25 mouse cellular contexts compared by ENCODE assay signal in the genomic region with DNA sequence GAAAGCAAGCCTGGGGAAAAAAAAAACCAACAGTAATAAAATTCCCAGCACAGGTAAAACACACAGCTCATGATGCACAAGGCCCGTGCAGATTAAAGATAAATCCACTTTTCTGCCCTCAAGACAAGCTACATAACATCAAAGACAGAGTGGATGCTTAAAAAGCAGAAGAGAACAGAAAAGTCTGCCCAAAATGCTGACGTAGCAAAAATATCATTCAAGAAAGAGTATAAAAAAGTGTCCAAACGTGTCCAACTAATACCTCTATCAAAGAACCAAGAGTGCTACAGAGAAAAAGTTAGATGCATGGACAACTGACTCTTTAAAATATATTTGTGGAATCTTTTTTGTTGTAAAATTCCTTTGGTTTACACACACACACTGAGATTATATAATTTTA.
"Had no signal": no experiment of that assay in that cellular context is flagged by ENCODE, and none has a peak within 500 bp of the region (broad histone marks: within the 10 kb centered on the region; RNA-seq: fewer than 3 reads in every experiment).

No protein-coding gene starts in this region.

- ATAC-seq: forebrain, embryonic 13.5 days; forebrain, embryonic 14.5 days; forebrain, embryonic 15.5 days; forebrain, embryonic 16.5 days; forebrain, postnatal 0 days had no signal

- H3K9me3 ChIP-seq: embryonic facial prominence, embryonic 10.5 days; embryonic facial prominence, embryonic 12.5 days; embryonic facial prominence, embryonic 13.5 days; embryonic facial prominence, embryonic 15.5 days; forebrain, embryonic 10.5 days; forebrain, embryonic 12.5 days; forebrain, embryonic 13.5 days; forebrain, embryonic 15.5 days had no signal

- H3K4me2 ChIP-seq: embryonic facial prominence, embryonic 12.5 days; embryonic facial prominence, embryonic 13.5 days; embryonic facial prominence, embryonic 15.5 days; forebrain, embryonic 12.5 days; forebrain, embryonic 13.5 days; forebrain, embryonic 15.5 days had no signal

- H3K4me3 ChIP-seq: embryonic facial prominence, embryonic 10.5 days; embryonic facial prominence, embryonic 12.5 days; embryonic facial prominence, embryonic 13.5 days; embryonic facial prominence, embryonic 15.5 days; erythroblast, embryonic 14.5 days; forebrain, embryonic 10.5 days; forebrain, embryonic 12.5 days; forebrain, embryonic 13.5 days; forebrain, embryonic 15.5 days; gastrocnemius, adult 2 months; heart, adult 2 months had no signal

- H3K27ac ChIP-seq: embryonic facial prominence, embryonic 10.5 days; embryonic facial prominence, embryonic 12.5 days; embryonic facial prominence, embryonic 13.5 days; embryonic facial prominence, embryonic 15.5 days; forebrain, embryonic 10.5 days; forebrain, embryonic 12.5 days; forebrain, embryonic 13.5 days; forebrain, embryonic 15.5 days; gastrocnemius, adult 2 months; heart, adult 2 months had no signal

- H3K27me3 ChIP-seq: embryonic facial prominence, embryonic 12.5 days; embryonic facial prominence, embryonic 13.5 days; embryonic facial prominence, embryonic 15.5 days; forebrain, embryonic 12.5 days; forebrain, embryonic 13.5 days; forebrain, embryonic 15.5 days had no signal

- H3K9ac ChIP-seq: embryonic facial prominence, embryonic 12.5 days; embryonic facial prominence, embryonic 13.5 days; embryonic facial prominence, embryonic 15.5 days; forebrain, embryonic 12.5 days; forebrain, embryonic 13.5 days; forebrain, embryonic 15.5 days; forebrain, postnatal 0 days had no signal

- H3K4me1 ChIP-seq: embryonic facial prominence, embryonic 10.5 days; embryonic facial prominence, embryonic 13.5 days; embryonic facial prominence, embryonic 15.5 days; forebrain, embryonic 10.5 days; forebrain, embryonic 13.5 days had no signal

- H3K36me3 ChIP-seq: embryonic facial prominence, embryonic 10.5 days; embryonic facial prominence, embryonic 12.5 days; embryonic facial prominence, embryonic 13.5 days; embryonic facial prominence, embryonic 15.5 days; forebrain, embryonic 10.5 days; forebrain, embryonic 12.5 days; forebrain, embryonic 15.5 days had no signal

- DNase-seq: cerebellum, adult 9-11 months; cerebellum, postnatal 10 days; cerebellum, postnatal 14 days; cerebellum, postnatal 25 days; cerebellum, postnatal 36 days; embryo, embryonic 11 days; forebrain, postnatal 0 days; gastrocnemius, adult 2 months; gastrocnemius, postnatal 10 days; gastrocnemius, postnatal 14 days; gastrocnemius, postnatal 25 days; gastrocnemius, postnatal 36 days; heart, adult 18-20 months; heart, adult 2 months had no signal
